Mouse (Mus musculus) adrenal gland (tissue): ENCODE measurements around the gene Iqce.

Experiments
- intact Hi-C: fragments of 180-260 bp; cut with DNase I; formaldehyde crosslinking; loops from one replicate; pipeline ENCODE4 v1.15.1; 2025

Iqce gene

DNA sequence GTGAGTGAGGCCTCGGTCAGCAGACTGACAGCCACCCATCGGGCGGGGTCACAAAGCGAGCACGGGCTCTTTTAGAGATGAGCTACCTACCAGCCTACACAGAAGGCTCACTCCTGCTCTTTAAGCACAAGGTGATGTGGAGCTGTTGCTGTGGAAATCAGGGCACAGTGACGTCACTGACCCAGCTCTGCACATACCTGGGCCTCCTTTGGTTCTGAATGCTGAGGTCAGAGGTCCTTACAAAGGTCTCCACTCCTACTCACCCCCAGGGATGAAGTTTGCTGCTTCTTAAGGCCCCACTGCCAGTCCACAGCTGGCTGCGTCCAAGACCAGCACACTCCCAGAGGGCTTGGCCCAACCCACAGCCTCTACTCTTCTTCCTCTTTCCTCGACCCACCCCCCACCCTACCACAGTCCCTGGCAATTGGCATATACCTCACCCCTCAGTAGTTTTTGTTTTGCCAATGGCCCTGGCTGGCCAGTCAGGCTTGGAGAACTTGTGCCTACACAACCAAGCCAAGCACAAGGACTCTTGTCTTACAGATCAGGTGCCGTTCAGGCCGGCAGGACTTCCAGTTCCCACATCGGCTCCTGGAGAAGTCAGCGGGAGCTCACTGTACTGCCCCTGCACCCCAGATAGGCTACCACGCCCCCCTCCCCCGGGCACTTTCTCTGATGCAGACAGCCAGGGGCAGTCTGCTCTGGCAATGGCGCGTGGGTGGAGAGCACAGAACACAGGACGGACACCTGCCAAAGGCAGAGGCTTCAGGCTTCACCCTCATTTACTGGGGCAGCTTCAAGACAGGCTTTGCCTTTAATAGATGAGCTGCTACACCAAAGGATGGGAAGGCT, 39.2 kb downstream of the Iqce start:
- intact Hi-C loops, result no loop called here

DNA sequence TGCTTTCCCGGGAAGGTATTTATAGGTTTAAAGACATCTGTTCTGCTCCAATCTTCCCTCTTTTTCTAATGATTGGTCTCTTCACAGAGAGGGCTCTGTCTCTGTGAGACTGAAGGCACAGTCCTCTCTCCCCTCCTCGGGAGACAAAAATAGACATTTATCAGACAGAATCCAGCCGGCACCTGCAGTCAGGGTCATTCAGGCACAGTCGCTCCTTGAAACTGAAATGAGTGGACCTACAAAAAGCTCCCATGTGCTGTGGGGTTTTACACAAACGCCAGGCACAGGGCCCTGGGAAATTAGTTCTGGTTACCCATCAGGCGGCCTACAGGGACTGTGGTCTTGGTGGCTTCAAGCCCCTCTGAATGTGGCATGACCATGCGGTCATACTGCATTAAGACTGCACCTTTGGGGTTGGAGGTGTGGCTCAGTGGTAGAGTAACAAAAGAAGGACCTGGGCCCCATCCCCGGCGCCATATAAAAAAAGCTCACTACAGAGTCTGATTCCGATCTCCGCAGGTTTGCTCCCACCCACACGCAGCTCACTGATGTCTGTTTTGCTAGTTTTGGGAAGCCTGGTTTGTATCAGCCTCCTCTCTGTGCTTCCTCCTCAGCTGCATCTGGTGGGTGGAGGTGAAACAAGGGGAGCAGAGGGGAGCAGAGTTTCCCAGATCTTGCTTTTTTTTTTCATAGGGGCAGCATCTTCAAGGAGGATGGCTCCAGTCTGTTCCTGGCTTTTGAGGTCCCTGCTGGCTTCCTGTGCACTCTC, 40.1 kb downstream of the Iqce start:
- intact Hi-C loops, result no loop called here

DNA sequence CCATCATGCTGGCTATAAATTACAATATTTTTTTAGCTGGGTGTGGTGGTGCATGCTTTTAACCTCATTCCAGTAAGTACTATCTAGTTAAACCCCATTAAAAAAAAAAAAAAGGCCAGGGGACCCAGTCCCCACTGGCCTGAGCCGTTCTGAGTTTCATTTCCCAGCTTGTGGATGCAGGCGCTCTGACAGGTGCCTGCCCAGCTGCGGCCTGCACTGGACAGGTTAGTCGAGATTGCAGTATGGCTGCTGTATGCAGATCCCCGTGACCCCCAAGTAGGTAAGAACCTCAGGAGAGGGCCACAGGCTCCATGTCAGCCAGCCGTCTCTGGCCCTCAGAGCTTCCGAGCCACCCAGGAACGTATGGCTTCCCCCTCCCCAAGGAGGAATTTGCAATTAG, 40.8 kb downstream of the Iqce start:
- intact Hi-C loops, result no loop called here

DNA sequence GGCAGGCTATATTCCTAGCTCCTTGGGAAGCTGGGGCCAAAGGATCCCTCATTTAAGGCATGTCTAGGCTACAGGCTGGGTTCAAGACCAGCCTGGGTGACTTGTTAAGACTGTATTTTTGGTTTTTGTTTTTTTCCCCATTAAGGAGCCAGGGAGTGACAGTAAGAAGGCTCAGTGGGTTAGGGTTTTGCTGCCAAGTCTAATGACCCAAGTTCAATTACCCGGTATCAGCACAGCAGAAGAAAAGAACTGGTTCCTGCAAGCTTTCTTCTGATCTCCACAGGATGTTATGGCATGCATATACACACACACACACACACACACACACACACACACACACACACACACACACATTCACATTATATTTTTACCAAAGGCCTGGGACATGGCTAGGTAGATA, 41.8 kb downstream of the Iqce start:
- intact Hi-C loops, result no loop called here

DNA sequence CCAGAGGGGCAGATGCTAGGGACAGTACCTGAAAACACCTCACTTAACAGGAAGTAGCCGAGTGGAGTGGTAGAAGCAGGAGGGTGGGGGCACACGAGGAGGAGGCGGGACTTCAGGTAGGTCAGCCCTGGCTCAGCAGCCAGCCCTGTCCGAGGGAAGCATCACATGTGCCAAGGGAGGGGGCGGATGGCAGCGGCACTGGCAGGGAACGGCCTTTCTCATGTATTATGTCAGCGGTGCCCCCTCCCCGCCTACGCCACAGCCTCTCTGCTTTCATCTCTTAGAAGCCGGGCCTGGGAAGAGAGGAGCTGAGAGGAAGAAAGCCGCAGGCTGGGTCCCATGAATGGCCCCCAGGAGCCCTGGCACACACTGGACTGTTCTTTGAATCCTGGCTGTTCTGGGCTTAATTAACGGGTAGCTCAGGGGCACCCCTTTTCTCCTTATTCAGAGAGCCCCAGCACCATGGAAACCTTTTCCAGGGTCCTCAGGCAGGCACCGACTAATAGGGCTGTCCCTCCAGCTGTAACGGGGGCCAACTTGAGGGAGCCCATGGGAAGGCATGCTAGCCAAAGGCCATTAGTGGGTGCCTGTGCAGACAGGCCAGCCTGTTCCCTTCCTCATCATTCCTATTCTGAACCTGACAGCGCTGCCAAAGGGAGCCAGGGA, 42.4 kb downstream of the Iqce start:
- intact Hi-C loops, result no loop called here

DNA sequence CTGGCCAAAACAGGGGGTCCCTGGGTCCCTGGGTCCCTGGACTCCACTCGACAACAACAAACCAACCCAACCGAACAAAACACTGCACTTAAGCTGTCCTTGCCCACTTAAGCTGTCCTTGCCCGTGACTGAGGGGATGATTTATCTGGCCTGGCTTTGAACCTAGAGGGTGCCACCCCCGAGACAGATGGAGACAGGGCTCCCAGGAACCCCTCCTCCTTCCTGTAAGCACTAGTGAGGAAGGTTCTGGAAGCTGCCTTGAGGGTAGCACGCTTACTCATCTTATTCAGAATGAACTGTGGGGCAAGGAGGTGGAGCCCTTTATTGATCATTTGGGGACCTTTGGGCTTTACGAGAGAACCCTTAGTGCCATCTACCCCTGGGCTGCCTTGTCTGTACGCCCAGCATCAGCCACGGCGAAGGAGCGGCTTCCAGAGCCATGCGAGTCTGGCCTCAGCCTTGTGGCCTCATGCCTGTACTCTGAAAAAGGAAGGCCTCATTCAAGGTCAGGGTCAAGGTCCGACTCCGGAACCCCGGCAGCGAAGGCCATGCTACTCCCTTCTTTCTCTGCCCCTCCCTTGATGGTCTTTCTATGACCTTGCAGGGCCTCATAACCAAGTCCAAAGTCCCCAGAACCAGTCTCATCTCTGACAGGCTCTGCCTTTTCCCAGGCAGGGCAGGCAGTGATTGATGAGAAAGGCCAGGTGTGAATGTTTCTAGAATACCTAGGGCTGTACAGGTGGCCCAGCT, 47.9 kb downstream of the Iqce start:
- intact Hi-C loops, result no loop called here

DNA sequence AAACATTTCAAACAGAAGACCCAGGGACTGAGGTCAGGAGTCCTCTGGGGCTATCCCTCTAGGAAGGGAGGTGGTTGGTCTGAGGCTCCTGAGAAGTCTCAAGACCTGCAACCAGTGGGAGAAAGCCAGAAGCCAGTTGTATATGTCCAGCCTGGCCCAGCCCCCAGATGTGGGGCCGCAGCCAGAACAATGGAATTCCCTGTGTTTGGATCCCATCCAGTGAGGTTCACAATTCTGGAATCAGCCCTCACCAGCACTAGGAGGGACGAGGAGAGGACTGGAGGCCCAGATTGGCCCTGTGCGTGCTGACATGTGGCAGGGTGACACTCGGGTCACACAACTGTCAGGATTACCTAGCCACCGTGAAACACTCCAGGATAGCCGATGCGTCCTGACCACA, 49.6 kb downstream of the Iqce start:
- intact Hi-C loops, result no loop called here

DNA sequence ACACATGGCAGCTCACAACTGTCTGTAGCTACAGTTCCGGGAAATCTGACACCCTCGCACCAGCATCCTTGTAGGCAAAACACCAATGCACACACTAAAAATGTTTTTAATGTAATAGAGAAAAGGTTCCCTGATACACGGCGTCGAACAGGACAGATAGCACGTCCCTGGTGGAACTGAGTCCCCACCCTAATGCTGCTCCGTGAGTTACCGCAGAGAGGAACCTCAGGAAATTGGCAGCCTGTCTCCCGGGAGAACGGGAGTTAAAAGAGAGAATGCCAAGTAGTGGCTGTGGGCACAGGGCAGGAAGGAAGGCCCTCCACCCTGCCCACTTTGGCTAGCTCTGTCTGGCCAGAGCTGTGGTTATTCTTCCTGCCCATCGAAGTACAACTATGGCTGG, 50.9 kb downstream of the Iqce start:
- intact Hi-C loops, result no loop called here

DNA sequence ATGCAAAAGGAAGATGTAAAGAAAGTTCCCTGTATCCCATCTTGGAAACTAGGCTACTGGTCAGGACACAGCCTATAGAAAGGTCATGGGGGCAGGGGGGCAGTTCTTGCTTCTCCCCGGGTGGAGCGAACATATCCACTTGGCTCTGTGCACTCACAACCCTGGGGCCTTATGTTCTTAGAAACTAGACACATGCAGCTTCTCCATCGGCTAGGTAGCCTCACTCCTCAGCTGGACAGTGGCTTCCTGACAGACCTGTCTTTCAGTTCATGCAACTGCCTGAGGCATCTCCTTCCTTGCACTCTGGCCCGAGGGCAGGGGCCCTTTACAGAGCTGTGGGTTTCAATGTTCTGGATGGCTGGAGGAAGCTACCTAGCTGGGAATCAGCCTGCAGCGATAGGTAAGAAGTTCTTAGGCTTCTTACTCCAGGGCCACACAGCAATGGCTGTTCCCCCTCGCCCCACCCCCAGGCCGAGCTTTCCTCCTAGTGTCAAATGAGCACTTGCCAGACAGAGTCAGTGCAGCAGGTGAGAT, 52.2 kb downstream of the Iqce start:
- intact Hi-C loops, result no loop called here

DNA sequence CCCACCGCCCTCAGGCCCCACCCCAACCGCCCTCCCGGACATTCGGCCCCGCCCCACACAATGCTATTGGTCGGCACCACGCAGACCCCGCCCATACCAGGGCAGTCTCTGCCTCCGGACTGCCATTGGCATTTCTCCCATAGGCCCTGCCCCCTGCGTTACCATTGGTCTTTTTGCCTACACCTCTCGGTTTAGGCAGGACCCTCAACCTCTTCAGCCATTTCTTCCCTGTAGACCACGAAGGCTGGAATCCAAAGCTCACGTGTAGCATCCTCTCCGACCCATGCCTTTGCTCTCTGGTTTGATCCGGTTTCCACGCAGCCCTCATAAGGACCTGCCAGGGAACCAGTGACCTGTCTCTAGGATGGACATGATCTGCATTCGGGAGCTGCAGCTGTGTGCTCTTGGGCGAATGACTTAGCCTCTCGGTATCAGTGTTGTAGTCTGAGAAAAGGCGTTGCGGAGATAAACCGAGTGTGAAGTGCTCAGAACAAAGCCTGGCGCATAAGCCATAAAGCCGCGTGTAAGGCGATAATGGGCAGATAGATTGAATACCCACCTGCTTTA, 53.0 kb downstream of the Iqce start:
- intact Hi-C loops, result no loop called here

DNA sequence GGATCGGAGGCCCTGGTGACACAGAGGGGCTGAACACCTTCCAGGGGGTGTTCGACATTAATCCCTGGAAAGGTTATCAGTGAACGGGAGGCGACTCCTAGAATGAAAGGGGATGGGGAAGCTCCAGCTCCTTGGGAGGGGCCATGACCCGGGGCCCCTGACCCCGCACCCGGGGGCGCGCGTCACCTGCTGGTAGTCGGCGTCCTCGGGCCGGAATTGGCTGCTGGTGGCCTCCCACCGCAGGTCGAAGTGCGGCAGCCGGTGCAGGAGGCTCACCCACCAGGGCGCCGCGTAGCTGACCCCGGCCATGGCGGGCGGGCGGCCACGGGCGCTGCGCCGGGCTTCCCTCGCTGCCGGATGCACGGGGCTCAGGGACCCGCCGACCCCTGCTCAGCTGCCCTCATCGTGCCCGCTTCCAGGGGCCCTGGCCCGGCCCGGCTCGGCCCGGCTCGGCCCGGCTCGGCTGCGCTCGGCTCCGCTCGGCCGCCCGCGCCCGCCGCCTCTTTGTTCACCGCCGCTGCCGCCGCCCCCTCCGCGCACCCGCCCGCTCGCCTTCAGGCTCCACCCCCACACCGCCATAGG, 53.6 kb downstream of the Iqce start, which contains the start of gene Ttyh3:
Gene Ttyh3 (minus strand): TSS at position 513 of the 582 bp plus-strand sequence.
- intact Hi-C loops, result no loop called here

DNA sequence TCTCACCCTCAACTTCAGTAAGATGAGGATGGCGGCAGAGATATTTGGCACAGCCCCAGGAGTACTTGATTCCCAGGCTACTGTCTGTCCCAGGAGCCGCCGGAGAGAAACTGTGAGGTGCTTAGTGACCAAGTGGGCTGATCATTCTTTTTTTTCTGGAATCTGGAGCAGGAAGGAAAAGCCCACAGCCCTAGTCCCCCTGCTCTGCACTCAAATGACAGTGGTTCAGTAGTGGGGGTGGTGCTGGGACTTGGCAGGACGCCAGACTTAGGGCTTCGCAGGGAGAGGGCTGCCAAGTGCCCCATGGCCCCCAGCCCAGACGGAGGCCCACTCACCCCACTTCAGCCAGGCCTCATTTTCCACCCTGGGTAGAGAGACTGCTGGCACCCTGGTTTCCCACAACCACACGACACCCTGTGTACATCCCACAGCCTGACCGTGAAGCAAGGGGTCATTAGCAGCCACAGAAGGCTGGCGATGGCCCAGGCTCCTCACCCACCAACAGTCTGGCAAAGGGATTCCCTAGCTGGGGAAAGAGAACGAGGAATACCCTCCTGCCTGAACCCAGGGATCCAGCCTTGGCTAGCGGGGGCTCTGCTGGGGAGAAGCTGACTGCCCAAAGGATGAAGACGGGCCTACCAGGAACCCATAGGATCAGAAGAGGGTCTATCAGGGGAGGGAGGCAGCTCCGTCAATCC, 54.2 kb downstream of the Iqce start:
- intact Hi-C loops, result no loop called here

DNA sequence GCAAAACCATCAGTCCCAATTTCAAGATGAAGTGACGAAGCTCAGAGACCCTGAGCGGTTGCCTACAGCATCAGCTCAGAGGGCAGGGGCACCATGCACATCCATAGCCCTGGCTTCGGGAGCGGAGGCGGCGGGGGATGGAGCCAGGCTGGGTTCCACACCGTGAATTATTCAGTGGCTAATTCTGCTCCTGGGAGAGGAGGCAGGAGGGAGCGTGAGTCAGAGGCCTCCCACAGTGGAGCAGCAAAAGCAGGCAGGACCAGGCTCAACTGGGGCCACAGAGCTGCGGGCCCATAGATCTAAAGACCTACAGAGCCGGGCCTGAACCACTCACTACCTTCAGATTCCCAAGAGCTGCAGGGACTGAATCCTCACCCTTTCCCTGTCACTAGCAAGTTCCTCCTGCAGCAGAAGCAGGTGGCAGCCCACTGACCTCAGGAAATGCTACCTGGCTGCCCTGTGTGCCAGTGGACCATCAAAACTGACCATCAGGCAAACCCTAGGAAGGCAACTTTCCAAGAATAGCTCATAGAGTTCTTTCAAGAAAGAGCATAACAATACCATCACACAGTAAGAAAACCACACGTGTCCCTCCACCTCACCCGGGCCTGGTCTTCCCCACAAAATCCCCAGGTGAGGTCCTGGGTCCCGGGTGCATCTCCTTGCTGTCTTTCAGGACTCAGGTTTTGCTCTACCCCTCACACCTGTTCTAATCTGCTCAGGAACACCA, 55.0 kb downstream of the Iqce start:
- intact Hi-C loops, result no loop called here

DNA sequence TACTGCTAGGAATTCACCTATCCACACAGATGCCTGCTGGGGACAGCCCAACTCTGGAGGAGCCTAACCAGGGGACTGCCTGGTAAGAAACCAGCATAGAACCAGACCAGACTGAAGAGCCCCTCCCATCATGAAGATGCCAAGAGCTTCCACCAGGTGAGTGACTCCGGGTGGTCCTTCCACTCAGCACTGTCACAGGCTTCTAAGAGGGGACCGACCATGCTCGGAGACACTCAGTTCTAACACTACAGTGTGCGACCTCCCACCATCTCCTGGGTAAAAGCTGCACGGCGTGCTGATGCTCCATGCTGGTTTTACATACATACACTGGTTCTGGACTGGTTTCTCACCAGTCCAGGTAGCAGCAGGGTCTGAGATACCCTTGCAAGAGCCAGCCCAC, 56.0 kb downstream of the Iqce start:
- intact Hi-C loops, result no loop called here

DNA sequence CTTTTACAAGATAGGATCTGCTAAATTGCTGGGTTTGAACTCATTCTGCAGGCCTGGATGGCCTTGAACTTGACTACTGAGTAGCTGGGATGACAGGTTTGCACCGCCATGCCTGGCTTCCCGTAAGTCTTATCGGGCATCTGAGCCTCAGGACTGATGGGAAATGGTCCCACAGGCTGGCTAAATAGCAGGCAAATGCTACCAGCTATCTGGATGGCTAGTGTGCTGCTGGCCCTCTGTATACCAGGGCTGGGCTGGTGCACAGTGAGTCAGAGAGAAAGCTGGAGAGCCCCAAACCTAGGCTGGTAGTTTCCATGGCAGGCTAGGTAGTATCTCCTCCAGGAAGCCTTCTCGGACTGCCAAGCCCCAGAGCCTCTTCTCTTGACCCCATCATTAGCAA, 56.7 kb downstream of the Iqce start:
- intact Hi-C loops, result no loop called here

DNA sequence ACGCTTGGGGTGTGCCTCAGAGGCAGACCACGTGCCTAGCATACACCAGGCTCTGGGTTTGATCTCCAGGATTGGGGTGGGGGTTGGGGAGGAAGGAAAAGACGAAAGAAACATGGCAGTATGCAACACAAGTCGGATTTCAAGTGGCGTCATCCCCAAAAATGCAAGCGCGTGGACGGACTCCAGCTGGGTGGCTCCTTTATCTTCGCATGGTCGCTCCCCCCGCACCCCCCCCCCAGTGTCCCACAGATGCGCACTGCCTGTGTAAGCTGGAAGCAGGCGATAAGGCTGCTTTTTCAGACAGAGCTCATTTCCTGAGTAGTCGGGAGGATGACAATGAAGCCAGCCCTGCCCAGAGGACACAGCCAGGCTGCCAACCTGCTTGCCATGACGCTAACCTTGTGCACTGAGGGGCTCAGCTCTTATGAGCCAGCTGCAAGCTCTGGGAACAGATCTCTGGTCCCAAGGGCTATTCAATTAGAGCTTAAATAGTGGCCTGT, 57.4 kb downstream of the Iqce start:
- intact Hi-C loops, result no loop called here

DNA sequence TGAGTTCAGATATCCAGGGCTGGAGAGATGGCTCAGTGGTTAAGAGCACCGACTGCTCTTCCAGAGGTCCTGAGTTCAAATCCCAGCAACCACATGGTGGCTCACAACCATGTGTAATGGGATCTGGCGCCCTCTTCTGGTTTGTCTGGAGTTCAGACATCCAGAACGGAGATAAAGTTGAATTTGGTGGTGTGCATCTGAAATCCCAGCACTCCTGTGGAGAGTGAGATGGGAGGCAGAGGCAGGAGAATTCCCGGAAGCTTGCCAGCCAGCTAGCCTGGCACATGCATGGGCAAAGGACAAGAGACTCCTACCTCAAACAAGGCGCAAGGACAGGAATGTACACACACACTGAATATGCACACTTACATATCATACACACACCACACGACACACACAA, 57.9 kb downstream of the Iqce start:
- intact Hi-C loops, result no loop called here

DNA sequence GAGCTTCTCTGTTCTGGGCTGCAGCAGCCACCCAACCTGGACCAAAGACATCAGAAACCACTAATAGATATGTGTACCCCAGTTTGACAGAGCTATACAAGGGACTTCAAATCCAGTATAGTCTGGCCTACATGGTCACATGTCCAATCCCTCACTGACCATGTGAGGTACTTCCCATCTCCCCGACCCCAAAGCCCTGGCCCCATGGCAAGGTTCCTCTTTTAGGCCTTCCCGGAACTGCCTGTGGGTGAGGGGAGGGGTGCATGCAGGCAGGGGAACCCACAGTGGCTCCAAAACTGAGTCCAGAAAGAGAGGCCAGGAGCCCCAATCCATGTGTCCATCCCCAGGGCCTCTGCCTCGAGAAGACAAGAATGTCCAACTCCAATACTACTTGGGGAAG, 60.1 kb downstream of the Iqce start:
- intact Hi-C loops, result no loop called here
